Mouse (Mus musculus) skeletal muscle tissue, adult 2 months (tissue): ENCODE data around the gene Slc25a28.

Experiments used
- DNase-seq: peaks from one replicate; pipeline ENCODE4 v3.0.0-alpha.2; 2012; ENCODE audit warnings: low read depth, low spot score

The Slc25a28 gene

DNA sequence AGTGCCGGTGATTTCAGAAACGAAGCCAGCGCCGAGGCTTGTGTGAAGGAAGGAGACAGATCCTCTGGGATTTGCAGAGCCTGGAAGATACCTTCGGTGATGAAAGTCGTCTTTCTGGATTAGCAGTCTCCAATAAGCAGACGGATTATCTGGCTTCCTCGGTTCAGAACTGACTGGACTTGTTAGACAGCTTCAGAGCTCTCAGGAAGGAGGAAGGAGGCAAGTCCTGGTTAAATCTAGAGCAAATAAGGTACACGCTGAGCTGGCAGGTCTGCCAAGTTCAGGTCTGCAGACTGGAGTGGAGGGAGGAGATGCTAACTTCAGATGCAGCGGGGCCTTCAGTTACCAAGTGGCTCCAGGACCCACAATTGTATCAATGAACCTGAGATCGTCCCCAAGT lies 32.8 kb downstream of the Slc25a28 start:
- no peak for DNase-seq

DNA sequence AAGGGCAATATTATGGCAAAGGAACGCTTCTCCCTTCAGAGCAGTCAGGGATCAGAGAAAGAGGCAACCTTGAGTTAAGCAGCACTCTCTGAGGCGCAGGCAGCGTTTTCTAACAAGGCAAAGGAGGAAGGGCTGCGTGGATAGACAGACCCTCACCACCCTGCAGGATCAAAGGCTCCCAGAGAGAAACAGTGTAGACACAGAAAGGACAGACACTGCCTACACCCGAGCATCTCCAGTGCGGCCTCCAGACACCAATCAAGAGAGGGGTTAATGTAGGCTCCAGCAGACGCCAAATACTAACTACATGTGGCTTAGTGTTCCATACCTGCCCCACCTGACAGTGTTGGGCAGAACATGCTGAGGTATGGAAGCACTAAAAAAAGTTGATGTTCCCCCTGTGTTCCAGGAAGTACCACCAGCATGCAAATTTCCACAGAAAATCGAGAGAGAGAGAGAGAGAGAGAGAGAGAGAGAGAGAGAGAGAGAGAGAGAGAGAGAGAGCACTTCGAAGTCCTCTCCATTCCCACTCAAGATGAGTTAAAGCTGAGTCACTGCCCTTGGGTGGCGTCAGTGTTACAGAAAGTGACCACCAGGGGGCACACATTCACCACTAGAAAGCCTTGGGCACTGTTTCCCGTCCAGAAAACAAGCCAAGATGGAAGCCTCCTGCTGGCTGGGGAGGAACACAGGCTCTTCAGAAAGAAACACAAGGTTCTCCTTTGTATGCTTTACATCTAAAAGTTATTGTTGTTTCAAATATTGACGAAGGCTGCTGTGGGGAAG lies 44.0 kb downstream of the Slc25a28 start:
- DNase-seq: peak; percentile 88

DNA sequence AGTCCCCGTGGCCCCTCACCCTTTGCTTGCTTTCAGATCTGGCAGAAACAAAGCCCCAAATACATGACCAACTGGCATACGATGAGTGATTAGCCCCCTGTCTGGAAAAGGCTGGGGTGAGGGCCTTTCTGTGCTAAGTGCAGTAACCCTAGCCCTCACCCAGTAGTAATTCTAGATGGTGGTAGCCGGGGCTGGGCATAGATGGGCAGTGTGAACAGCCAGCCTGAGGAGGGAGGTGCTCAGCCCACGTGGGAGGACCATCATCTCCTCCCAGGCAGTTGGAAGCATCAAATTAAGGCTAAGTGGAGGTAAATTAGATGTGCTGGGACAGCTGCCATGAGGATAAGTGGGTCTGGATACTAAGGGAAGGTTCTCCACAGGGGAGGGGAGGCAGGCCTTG lies 45.6 kb downstream of the Slc25a28 start:
- DNase-seq: no peak

DNA sequence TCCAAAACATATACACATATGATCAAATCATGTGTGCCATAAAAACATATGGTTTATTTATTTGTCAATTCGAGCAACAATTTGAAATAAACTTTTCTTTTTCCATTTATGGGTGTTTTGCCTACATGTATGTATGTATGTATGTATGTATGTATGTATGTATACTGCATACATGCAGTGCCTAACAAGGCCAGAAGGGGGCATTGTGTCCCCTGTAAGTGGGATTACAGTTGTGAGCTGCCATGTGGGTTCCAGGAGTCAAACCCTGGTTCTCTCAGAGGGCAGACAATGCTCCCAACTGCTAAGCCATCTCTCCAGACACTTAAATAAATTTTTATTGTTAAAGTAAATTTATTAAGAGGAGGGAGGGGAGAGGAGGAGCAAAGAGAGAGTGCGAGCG lies 47.3 kb downstream of the Slc25a28 start:
- no peak for DNase-seq

DNA sequence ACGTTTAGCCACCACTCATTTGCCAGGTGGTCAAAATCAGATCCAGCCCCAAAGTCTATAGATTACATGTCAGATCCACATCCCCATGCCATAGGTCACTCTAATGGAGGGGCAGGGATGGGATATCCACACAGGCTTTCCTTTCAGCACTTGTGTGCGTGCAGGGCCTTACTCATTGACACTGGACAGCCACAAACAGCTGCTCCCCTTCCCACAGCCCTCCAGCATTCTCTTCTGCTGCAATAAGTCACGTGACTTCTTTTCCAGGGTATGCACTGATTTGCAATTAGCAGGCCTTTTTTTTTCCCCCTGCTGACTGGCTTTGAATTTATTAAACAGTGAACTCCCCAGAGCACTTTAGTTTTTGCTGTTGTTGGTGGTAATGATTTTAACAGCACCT lies 48.5 kb downstream of the Slc25a28 start:
- no peak for DNase-seq

DNA sequence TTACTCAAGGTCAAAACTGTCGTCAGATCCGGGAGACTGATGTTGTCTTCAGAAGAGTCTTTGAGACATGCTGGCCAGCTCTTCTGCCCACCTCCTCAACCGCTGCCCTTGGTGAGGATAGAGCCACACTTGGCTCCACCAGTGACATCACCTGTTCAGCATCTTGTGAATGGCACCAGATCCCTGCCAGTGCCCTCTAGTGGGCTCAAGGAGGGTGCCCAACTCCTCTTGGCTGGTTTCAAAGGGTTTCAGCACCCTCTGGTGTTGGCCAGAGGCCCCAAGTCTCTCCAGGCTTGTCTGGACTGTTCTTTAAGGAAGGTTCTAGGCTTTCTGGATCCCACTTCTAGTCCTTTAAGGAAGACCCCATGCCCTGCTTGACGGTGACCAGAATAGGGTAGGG lies 50.8 kb downstream of the Slc25a28 start:
- peak; percentile 27 for DNase-seq

DNA sequence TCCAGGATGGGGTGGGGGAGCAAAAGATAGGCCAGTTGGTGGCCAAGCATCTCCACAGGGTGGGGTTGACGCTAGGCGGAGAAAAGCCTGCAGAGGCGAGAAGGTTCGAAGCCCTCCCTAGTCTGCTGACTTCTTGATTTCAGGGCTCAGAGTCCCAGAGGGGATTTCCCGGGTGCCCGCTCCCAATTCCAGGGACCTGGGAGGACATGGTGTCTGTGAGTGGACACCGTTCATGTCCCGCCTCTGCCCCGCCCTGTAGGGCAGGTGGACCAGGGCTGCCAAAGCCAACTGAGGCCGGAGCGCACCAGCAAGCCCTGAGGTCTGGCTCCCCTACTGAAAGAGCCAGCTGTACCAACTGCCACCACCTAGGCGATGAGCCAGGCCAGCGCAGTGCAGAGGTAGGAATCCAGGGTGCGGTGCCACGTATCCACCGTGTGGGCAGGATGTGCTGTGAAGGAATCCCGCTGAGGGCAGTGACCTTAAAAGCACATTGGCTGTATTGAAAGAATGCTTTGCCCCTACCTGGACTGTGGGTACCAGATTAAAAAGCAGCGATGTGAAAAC lies 54.7 kb downstream of the Slc25a28 start:
- DNase-seq: no peak

DNA sequence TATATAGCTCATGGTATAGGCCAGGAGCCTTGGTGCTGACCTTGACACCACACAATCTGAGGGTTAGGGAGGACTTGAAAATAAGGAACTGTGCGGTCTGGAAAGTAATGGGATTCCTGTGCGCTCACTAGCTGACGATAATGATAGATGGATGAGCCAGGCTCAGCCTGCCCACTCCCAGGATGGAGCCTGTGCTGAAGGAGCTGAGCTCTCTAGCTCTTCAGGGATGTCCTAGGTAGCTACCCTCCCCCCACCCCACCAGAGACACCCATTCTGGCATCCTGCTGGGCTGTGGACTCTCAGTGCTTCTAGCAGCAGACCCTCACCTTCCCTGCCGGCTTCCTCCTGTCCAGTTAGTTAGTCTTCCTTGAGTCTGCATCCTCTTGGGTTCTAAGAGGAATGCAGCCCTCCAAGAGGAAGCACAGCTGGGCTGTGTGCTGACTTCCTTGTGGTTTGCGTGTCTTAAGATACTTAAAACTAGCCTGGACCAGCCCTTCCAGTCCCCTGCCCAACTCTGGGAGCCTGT lies 56.1 kb downstream of the Slc25a28 start:
- DNase-seq: no peak

DNA sequence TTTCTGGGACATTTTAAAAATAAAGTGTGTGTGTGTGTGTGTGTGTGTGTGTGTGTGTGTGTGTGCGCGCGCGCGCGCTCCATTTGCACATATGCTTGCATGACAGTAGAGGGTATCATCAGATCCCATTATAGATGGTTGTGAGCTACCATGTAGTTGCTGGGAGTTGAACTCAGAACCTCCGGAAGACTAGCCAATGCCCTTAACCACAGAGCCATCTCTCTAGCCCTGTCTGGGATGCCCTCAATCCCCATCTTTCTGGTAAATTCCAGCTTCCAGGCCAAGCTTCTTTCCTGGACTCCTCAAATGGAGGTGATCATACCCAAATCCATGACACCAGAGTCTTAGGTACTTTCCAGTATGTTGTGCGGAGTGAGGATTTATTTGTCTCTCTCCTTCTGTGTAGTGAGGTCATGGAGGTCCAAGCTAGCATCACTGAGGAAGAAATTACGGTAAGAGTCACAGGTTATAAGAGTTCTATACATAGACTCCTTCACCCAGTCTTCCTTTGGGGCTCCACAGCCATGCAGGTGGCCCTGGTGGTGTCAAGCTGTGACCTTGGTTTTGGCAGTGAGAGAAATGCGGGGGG lies 56.8 kb downstream of the Slc25a28 start:
- no peak for DNase-seq

DNA sequence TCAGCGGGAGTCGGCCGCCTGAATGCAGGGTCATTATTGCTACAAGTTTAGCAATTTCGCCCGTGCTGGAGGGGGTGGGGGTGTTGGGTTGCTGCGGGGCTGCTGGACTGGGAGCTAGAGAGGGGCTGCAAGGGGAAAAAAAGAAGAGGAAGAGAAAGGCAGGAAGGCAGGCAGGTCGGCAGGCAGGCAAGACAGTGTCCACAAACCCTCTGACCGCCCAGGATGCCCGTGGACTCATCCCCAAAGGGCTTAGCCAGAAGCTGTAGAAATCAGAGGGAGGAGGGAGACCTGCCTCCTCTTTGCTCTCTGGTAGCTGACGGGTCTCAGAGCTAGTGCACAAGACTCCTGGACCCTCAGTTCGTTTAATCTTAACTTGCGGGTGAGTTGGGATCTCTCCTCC lies 57.8 kb downstream of the Slc25a28 start:
- no peak for DNase-seq

DNA sequence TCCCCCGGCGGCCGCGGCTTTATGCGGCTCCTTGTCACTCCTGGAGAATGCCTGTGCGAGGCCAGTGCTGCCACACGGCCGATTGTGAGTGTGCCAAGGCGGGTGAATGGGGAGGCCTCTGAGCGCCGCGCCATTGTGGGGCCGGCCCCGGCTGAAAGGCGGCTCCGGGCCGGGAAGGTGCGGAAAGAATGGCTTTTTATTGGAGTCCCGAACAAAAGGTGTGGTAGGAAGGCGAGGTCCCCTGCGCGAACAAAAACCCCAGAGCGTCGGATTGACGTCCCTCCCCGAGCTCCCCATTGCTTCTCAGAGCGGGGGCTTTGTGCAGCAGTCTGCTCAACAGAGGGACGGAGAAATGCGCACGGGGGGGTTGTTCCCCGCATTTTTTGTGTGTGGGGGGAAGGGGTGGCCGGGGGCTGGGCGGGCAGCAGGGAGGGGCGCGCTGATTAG lies 58.2 kb downstream of the Slc25a28 start:
- DNase-seq: no peak

DNA sequence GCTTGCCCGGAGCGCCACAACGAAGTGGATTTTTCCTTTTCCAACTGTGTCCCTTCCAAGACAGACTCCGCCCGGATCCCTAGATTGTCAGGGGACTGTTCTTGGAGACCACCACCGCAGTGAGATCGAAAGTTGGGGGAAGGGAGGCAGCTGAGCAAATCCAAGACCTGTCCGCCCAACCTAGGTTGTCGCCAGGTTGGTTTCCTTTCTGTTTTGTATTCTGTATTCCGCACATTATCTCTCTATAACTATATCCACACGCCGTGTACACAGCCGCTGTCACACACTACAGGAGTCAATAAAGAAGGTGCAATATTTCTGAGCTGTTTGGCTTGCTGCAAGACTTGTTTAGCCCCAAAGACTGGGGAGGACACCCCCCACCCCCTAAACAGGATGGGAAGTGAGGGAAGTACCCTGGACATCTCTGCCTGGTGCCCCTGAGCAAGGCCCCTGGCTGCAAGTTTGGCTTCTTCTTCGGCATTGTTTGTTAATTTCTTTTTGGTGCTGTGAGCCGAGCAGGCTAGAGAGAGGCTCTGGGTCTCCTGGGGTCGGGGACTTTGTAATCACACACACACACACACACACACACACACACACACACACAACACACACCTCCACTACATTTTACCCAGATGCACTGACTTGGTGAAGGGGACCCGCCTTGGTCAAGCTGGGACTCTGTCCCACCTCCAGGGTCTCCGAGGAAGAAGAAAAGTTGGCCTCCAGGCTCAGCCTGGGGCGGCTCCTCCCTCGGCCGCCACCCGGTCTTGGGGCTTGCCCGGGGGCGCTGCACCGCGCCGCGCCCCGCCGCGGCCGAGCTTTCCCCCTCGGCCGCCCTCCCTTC lies 58.9 kb downstream of the Slc25a28 start:
- DNase-seq: no peak

DNA sequence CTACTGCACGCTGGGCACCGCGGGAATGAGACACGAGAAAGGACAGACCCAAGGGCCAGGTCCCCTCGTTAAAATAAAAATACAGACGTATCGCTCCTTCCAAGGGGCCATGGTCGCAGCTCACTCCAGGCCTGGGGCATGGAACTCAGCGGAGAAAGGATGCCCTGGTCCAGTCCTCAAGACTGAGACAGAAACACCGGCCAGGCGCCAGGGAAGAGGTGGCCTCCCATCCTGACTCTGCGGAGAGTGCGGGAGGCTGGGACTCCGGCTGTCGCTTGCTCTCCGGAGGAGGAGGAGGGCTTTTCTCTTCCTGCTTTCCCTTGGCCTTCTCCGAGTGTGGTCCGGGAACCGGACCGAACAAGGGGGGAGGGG lies 59.6 kb downstream of the Slc25a28 start:
- no peak for DNase-seq

DNA sequence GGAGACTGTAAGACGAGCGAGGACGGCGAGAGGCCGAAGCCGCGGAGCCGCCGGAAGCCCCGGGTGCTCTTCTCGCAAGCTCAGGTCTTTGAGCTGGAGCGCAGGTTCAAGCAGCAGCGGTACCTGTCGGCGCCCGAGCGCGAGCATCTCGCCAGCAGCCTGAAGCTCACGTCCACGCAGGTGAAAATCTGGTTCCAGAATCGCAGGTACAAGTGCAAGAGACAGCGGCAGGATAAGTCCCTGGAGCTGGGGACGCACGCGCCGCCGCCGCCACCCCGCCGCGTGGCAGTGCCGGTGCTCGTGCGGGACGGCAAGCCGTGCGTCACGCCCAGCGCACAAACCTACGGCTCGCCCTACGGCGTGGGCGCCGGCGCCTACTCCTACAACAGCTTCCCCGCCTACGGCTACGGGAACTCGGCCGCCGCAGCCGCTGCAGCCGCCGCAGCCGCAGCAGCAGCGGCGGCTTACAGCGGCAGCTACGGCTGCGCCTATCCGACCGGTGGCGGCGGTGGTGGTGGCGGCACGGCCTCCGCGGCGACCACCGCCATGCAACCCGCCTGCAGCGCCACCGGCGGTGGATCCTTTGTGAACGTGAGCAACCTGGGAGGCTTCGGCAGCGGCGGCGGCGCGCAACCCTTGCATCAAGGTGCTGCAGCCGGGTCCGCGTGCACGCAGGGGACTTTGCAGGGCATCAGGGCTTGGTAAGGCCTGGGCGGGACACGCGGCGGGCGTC lies 60.2 kb downstream of the Slc25a28 start:
- DNase-seq: no peak
